Mouse (Mus musculus): Measurements from ENCODE around the gene Mink1. TPM values are rescaled to one million over a fixed set of nuclear protein-coding genes. Genes with fewer than 3 reads are reported as not detected.

The Mink1 gene
- total RNA-seq, 2 experiments from 2014 or later = 44.8 to 46.3 TPM

GRCm38 (mm10) chr11:70652029-70652883, 89.6 kb downstream of the Mink1 start:
- no peak for DNase-seq (ENCODE audit: low spot score in 2 of 2)

GRCm38 (mm10) chr11:70652884-70653344, 90.2 kb downstream of the Mink1 start:
- no peak for DNase-seq (ENCODE audit: low spot score in 2 of 2)

GRCm38 (mm10) chr11:70653345-70654197, 90.9 kb downstream of the Mink1 start:
- DNase-seq (ENCODE audit: low spot score in 2 of 2) = peak; percentile 61 to 76

- peak; percentile 72 to 82 for DNase-seq (ENCODE audit: low spot score in 2 of 2)
These were observed 91.7 kb downstream of the Mink1 start, which contains the start of gene Pfn1 for GRCm38 (mm10) chr11:70654198-70654922. Gene Pfn1, minus strand, starts transcription at chr11:70654644.

GRCm38 (mm10) chr11:70654923-70655570, 92.4 kb downstream of the Mink1 start:
- peak; percentile 82 to 89 for DNase-seq (ENCODE audit: low spot score in 2 of 2)

GRCm38 (mm10) chr11:70655571-70656455, 93.1 kb downstream of the Mink1 start:
- DNase-seq (ENCODE audit: low spot score in 2 of 2) = peak; percentile 58 to 79

- DNase-seq (ENCODE audit: low spot score in 2 of 2) = peak in 1 of 2 experiments; percentile 77
These were observed 93.8 kb downstream of the Mink1 start for GRCm38 (mm10) chr11:70656456-70656927.

GRCm38 (mm10) chr11:70656964-70657363, 94.3 kb downstream of the Mink1 start, which contains the start of gene Eno3:
Gene Eno3, plus strand, starts transcription at chr11:70657202.
- peak in 1 of 2 experiments; percentile 51 for DNase-seq (ENCODE audit: low spot score in 2 of 2)

GRCm38 (mm10) chr11:70657573-70657972, 94.9 kb downstream of the Mink1 start:
- no peak for DNase-seq (ENCODE audit: low spot score in 2 of 2)

GRCm38 (mm10) chr11:70657991-70658390, 95.3 kb downstream of the Mink1 start:
- DNase-seq (ENCODE audit: low spot score in 2 of 2) = no peak

GRCm38 (mm10) chr11:70658521-70658920, 95.8 kb downstream of the Mink1 start:
- no peak for DNase-seq (ENCODE audit: low spot score in 2 of 2)

GRCm38 (mm10) chr11:70658942-70659341, 96.3 kb downstream of the Mink1 start:
- no peak for DNase-seq (ENCODE audit: low spot score in 2 of 2)

GRCm38 (mm10) chr11:70660571-70660970, 97.9 kb downstream of the Mink1 start:
- no peak for DNase-seq (ENCODE audit: low spot score in 2 of 2)

- no peak for DNase-seq (ENCODE audit: low spot score in 2 of 2)
These were observed 100.4 kb downstream of the Mink1 start for GRCm38 (mm10) chr11:70663101-70663500.

GRCm38 (mm10) chr11:70663957-70664356, 101.3 kb downstream of the Mink1 start:
- DNase-seq (ENCODE audit: low spot score in 2 of 2) = no peak
